Mouse (Mus musculus): ENCODE data around the gene Lin7c. TPM values are rescaled to one million over a fixed set of nuclear protein-coding genes. Genes with fewer than 3 reads are reported as not detected.
A peak's percentile ranks its signal among the peaks of the same experiment; 100 is the strongest.
"Not testable (repeated sequence)": the region's sequence is repeated elsewhere in the genome, so short reads cannot be mapped to it uniquely, and the experiment has no call there.

Gene Lin7c
- polyA plus RNA-seq (2015; fragmentation: Nextera tagmentation; extraction: Ambion mirVana): 193 and 210 TPM in 2 replicates

GRCm38 (mm10) chr2:109890597-109890996 lies at the start of gene Lin7c:
Gene Lin7c (plus strand): TSS chr2:109890853.
- Histone ChIP-seq H3K4me3 (peak within 1 kb of the TSS; percentile 98), H3K9me3 (no peaks in the 10 kb centered on the region), H3K27me3 (replicated peaks) (no peaks in the 10 kb centered on the region), H3K4me1 (peaks cover 22% of the 10 kb centered on the region), H3K4me2 (peak within 1 kb of the TSS; percentile 73), H3K36me3 (replicated peaks) (peaks cover 5% of the 10 kb centered on the region; the same call in 1 of the 2 replicates), H3K9ac (peak within 1 kb of the TSS; percentile 97), H3K27ac (peak within 1 kb of the TSS; percentile 85)
- peak; percentile 100 for ATAC-seq (replicated peaks)
- WGBS: under 1% methylated on average over 42 of the region's 42 CpGs

DNA sequence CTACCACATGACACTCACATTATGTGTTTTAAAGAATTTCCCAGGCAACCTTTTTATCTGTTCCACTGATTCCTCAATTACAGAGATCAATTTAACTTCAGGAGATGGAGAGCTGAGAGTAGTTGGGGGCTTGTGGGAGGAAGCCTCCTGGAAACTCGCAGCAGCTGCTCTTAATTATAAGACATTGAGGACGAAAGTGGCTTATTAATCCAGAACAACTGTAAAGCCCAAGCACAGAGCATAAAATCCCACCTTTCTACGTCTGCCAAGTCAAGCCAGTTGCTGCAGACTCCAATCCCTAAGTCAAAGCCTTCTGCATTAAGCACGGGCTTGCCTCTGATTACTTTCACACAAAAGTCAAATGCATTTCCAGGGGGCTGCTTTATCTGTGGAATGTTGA lies 44.3 kb upstream of the Lin7c start:
- Histone ChIP-seq H3K4me2 (no peak overlapping the region), H3K9ac (no peak overlapping the region), H3K36me3 (replicated peaks) (no peaks in the 10 kb centered on the region), H3K4me3 (no peak overlapping the region), H3K27ac (no peak overlapping the region), H3K27me3 (replicated peaks) (no peaks in the 10 kb centered on the region), H3K9me3 (no peaks in the 10 kb centered on the region), H3K4me1 (peaks cover 7% of the 10 kb centered on the region)
- 52% methylated on average over 4 of the region's 4 CpGs for WGBS
- no peak for ATAC-seq (replicated peaks)

DNA sequence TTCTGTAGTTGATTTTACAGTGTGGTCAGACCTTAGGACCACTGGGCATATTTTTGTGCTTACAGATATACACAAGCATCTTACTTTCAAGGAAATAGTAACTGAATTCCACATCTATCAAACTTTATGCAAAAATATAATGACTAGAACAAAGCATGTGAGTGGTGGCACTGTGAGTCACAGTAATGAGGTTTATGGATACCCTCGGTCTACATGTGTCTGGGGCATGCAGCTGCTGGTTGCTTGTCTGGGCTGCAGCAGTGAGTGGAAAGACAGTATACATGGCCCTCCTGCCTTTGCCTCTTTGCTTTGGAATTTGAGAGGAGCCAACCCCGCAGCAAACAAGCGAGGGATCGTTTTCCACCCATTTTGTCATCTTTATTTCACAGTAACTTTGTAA lies 42.3 kb upstream of the Lin7c start:
- Histone ChIP-seq H3K9me3 (no peaks in the 10 kb centered on the region), H3K27ac (no peak overlapping the region), H3K36me3 (replicated peaks) (no peaks in the 10 kb centered on the region), H3K4me2 (peak overlapping the region; percentile 23), H3K4me1 (peaks cover 7% of the 10 kb centered on the region), H3K9ac (no peak overlapping the region), H3K4me3 (no peak overlapping the region), H3K27me3 (replicated peaks) (no peaks in the 10 kb centered on the region)
- 30% methylated on average over 4 of the region's 4 CpGs for WGBS
- 0 out of 2 replicates have a peak, but pooled peaks have one; percentile 60 for ATAC-seq (replicated peaks)

- Histone ChIP-seq H3K9ac (no peak overlapping the region), H3K27me3 (replicated peaks) (no peaks in the 10 kb centered on the region), H3K36me3 (replicated peaks) (no peaks in the 10 kb centered on the region), H3K4me1 (peaks cover 7% of the 10 kb centered on the region), H3K27ac (no peak overlapping the region), H3K9me3 (no peaks in the 10 kb centered on the region), H3K4me3 (no peak overlapping the region), H3K4me2 (peak overlapping the region; percentile 23)
- WGBS: 10% methylated on average over 8 of the region's 8 CpGs
- peak; percentile 88 for ATAC-seq (replicated peaks)
These were observed 41.9 kb upstream of the Lin7c start for GRCm38 (mm10) chr2:109848715-109849114.

DNA sequence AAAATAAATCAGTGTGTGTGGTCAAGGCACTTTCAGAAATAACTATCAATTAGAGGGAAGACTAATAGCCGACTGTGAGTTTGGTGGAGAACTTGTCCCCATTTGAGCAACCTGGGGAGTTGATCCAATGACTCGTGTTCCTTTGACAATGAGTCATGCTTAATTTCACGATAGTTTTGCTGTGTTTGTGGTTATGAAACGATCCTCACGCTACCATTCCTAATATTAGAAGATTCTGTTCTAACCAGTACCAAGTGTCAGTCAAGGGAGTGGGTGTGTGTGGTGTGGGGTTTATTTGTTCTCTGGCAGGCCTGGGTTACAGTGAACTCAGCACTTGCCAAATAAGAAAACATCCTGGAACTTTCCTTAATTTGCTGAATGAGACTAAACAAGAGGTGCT lies 35.1 kb upstream of the Lin7c start:
- no peak overlapping the region for H3K4me2 ChIP-seq
- H3K27me3 ChIP-seq (replicated peaks): no peaks in the 10 kb centered on the region
- no peak for ATAC-seq (replicated peaks)
- no peak overlapping the region for H3K9ac ChIP-seq
- 84% methylated on average over 5 of the region's 5 CpGs for WGBS
- H3K4me1 ChIP-seq: no peaks in the 10 kb centered on the region
- no peaks in the 10 kb centered on the region for H3K9me3 ChIP-seq
- no peaks in the 10 kb centered on the region for H3K36me3 ChIP-seq (replicated peaks)
- no peak overlapping the region for H3K4me3 ChIP-seq
- no peak overlapping the region for H3K27ac ChIP-seq

- H3K4me1 ChIP-seq: no peaks in the 10 kb centered on the region
- no peaks in the 10 kb centered on the region for H3K9me3 ChIP-seq
- no peak for ATAC-seq (replicated peaks)
- WGBS: 60% methylated on average over 2 of the region's 2 CpGs
- H3K27me3 ChIP-seq (replicated peaks): no peaks in the 10 kb centered on the region
- H3K4me2 ChIP-seq: no peak overlapping the region
- no peak overlapping the region for H3K4me3 ChIP-seq
- no peak overlapping the region for H3K27ac ChIP-seq
- H3K9ac ChIP-seq: no peak overlapping the region
- no peaks in the 10 kb centered on the region for H3K36me3 ChIP-seq (replicated peaks)
These were observed 31.0 kb upstream of the Lin7c start for GRCm38 (mm10) chr2:109859671-109860070.

GRCm38 (mm10) chr2:109860832-109861231 lies 29.8 kb upstream of the Lin7c start:
- no peak for ATAC-seq (replicated peaks)
- H3K36me3 ChIP-seq (replicated peaks): no peaks in the 10 kb centered on the region
- no peaks in the 10 kb centered on the region for H3K4me1 ChIP-seq
- H3K27ac ChIP-seq: no peak overlapping the region
- H3K4me3 ChIP-seq: no peak overlapping the region
- H3K9me3 ChIP-seq: no peaks in the 10 kb centered on the region
- 74% methylated on average over 3 of the region's 3 CpGs for WGBS
- no peak overlapping the region for H3K4me2 ChIP-seq
- no peaks in the 10 kb centered on the region for H3K27me3 ChIP-seq (replicated peaks)
- H3K9ac ChIP-seq: no peak overlapping the region

DNA sequence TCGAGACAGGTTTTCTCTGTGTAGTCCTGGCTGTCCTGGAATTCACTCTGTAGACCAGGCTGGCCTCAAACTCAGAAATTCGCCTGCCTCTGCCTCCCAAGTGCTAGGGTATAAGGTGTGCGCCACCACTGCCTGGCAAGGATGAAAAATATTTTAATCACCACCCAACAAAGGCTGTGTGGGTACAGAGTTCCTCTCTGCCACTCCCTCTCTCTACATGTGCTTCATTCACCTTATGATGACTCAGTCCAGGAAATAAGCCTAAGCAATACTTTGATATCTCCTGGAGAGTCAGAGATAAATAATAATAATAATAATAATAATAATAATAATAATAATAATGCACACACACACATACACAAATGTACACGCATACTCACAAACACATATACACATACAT lies 11.2 kb upstream of the Lin7c start:
- H3K4me3 ChIP-seq; H3K4me1 ChIP-seq; ATAC-seq (replicated peaks); H3K9me3 ChIP-seq; H3K36me3 ChIP-seq (replicated peaks); H3K4me2 ChIP-seq; H3K9ac ChIP-seq; H3K27ac ChIP-seq; H3K27me3 ChIP-seq (replicated peaks): not testable (repeated sequence)
- 82% methylated on average over 4 of the region's 4 CpGs for WGBS

DNA sequence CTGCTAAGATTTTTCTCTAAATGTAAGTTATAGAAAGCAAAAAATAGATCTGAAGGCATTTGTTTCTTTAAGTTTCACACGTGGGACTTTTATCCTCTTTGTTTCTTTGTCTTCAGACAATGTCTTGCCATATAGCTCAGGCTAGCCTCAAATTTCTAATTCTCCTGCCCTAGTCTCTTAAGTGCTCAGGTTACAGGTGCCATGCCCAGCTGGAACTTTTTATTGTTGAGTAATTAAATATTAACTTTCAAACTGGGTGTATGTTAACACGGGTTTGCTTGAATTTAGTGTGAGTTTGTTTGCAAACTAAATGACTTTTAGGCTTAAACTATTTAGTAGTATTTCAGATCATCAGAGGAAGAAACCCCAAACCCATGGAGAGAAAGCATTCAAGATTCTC lies 9.5 kb upstream of the Lin7c start:
- no peak overlapping the region for H3K9ac ChIP-seq
- WGBS: 68% methylated on average over 2 of the region's 2 CpGs

DNA sequence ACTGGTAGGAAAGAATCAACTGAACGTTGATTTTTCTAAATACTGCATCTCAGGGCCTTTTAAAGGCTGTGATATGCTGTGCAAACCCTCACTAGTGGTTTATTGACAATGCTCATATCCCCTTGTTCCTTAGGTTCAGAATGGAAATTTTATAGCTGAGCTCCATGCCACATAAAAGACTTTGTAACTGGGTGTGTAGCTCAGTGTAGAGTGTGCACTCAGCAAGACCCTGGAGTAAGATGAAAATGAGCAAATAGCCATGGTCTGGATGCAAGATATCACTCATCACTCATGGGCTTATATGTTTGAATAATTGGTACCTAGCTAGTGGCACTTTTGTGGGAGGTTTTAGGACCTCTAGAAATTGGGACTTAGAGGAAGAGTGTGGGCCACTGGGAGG lies 9.0 kb upstream of the Lin7c start:
- 63% methylated on average over 1 of the region's 1 CpGs for WGBS
- Histone ChIP-seq H3K9me3 (no peaks in the 10 kb centered on the region), H3K27me3 (replicated peaks) (no peaks in the 10 kb centered on the region), H3K4me2 (no peak overlapping the region), H3K27ac (no peak overlapping the region), H3K36me3 (replicated peaks) (no peaks in the 10 kb centered on the region), H3K4me1 (no peaks in the 10 kb centered on the region), H3K9ac (no peak overlapping the region), H3K4me3 (no peak overlapping the region)
- no peak for ATAC-seq (replicated peaks)

More for the DNA sequence above, 9.5 kb upstream of the Lin7c start:
- Histone ChIP-seq H3K9me3 (no peaks in the 10 kb centered on the region), H3K27me3 (replicated peaks) (no peaks in the 10 kb centered on the region), H3K4me2 (no peak overlapping the region), H3K36me3 (replicated peaks) (no peaks in the 10 kb centered on the region), H3K27ac (no peak overlapping the region), H3K4me3 (no peak overlapping the region), H3K4me1 (no peaks in the 10 kb centered on the region)
- ATAC-seq (replicated peaks): no peak

GRCm38 (mm10) chr2:109884106-109884505 lies 6.5 kb upstream of the Lin7c start:
- WGBS: 79% methylated on average over 4 of the region's 4 CpGs
- H3K4me2 ChIP-seq: no peak overlapping the region
- H3K4me3 ChIP-seq: no peak overlapping the region
- no peak overlapping the region for H3K27ac ChIP-seq
- no peak for ATAC-seq (replicated peaks)
- no peaks in the 10 kb centered on the region for H3K4me1 ChIP-seq
- H3K36me3 ChIP-seq (replicated peaks): no peaks in the 10 kb centered on the region
- H3K9ac ChIP-seq: no peak overlapping the region
- H3K27me3 ChIP-seq (replicated peaks): no peaks in the 10 kb centered on the region
- no peaks in the 10 kb centered on the region for H3K9me3 ChIP-seq

GRCm38 (mm10) chr2:109884507-109884906 lies 6.1 kb upstream of the Lin7c start:
- no peak overlapping the region for H3K4me3 ChIP-seq
- ATAC-seq (replicated peaks): no peak
- H3K27ac ChIP-seq: no peak overlapping the region
- no peaks in the 10 kb centered on the region for H3K9me3 ChIP-seq
- H3K4me1 ChIP-seq: no peaks in the 10 kb centered on the region
- no peak overlapping the region for H3K9ac ChIP-seq
- H3K27me3 ChIP-seq (replicated peaks): no peaks in the 10 kb centered on the region
- no peaks in the 10 kb centered on the region for H3K36me3 ChIP-seq (replicated peaks)
- no peak overlapping the region for H3K4me2 ChIP-seq
- 67% methylated on average over 4 of the region's 4 CpGs for WGBS

- ATAC-seq (replicated peaks): peak; percentile 30; the same call in 1 of the 2 replicates
- Histone ChIP-seq H3K4me3 (peak overlapping the region; percentile 98), H3K27ac (peak overlapping the region; percentile 85), H3K9me3 (no peaks in the 10 kb centered on the region), H3K4me2 (peak overlapping the region; percentile 45), H3K27me3 (replicated peaks) (no peaks in the 10 kb centered on the region), H3K9ac (peak overlapping the region; percentile 97), H3K4me1 (peaks cover 22% of the 10 kb centered on the region), H3K36me3 (replicated peaks) (peaks cover 2% of the 10 kb centered on the region; the same call in 1 of the 2 replicates)
- WGBS: 38% methylated on average over 4 of the region's 4 CpGs
These were observed 585 bp upstream of the Lin7c start for GRCm38 (mm10) chr2:109890068-109890467.

All from midbrain, embryonic 15.5 days (tissue).